Mouse (Mus musculus): ENCODE results near the gene Ctsw. TPM values are rescaled to one million over a fixed set of nuclear protein-coding genes. Genes with fewer than 3 reads are reported as not detected.
A peak's percentile ranks its signal among the peaks of the same experiment; 100 is the strongest.

Gene Ctsw
- polyA plus RNA-seq, 1 experiment from 2014 or later: 42.8 TPM

DNA sequence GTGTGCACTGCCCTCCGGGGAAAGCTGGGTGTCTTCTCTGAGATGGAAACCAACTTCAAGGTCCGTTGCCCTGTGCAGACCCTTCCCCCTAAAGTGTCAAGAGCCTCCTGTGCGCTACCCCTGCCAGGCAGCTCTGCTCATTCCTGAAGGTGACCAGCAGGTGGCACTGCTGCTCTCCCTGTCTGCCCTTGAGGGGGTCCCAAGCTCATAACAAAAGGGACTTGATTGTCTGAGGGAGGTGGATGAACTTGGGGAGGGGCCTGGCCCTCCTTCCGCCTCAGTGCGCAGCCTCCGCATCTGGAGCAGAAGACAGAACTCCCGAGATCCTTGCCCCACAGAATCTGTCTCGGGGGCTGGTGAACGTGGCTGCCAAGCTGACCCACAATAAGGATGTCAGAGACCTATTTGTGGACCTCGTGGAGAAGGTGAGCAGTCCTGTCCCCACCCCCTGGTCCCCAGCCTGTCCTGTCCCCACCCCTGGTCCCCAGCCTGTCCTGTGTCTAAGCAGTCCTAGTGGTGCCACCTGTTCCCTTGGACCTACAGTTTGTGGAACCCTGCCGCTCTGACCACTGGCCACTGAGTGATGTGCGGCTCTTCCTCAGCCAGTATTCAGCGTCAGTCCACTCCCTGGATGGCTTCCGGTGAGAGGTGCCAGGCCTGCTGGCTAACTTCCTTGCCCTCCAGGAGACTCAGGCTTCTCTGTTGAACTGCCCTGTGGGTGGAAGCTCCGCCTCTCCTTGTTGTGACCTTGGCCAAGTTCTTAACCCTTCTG is 4.3 kb downstream of the Ctsw start:
- DNase-seq (ENCODE audit: low spot score): peak; percentile 80

DNA sequence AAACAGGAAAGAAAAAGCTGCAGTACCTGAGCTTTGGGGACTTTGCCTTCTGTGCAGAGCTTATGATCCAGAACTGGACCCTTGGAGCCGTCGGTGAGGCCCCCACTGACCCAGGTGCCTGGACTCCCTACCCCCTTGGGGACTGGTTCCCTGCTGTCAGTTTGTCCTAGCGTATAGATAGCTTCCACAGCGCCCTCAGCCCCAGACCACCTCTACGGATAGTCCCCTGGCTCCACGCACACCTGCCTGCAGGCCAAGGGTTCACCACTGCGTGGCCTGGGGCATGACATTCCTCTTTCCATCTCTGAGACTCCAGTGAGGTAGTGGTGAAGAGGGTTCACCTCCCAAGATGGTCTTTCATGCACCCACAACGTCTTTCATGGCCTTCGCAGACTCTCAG is 5.1 kb downstream of the Ctsw start:
- no peak for DNase-seq (ENCODE audit: low spot score)

DNA sequence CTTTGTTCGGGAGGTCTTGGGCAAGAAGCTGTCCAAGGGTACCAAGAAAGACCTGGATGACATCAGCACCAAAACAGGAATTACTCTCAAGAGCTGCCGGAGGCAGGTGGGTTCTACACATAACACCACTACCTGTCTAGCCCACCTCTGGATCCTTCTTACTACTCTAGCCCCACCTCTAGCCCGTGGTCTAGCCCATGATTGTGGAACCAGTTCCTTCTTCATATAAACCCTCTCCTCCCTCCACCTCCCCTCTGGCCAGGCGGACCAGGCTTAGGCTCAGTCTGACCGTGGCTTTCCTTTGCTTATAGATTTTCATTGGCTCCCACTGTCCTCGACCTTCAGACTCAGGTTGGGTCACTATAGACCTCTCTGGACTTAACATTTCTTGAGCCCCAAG is 6.9 kb downstream of the Ctsw start:
- DNase-seq (ENCODE audit: low spot score): no peak

DNA sequence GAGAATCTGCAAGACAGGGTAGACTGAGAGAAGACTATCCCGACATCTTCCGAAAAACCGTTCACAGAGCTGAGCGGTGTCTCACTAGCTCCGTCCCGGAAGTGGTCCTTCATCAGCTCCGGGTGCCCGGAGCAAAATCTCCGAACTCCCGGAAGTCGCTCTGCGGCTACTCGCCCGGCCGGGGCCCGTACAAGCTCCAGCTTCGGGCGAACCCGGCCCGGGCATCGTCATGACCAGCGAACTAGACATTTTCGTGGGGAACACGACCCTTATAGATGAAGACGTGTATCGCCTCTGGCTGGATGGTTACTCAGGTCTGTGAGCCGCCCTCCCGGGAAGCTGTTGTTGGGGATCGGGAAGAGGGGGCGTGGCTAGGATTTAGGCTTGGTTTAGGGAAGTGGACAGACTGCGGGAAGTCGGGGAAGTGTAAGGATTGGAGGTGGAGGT is 7.8 kb downstream of the Ctsw start, which contains the start of gene Fibp:
Gene Fibp (plus strand): TSS at position 151 of the 447 bp plus-strand sequence.
- DNase-seq (ENCODE audit: low spot score): peak; percentile 87

DNA sequence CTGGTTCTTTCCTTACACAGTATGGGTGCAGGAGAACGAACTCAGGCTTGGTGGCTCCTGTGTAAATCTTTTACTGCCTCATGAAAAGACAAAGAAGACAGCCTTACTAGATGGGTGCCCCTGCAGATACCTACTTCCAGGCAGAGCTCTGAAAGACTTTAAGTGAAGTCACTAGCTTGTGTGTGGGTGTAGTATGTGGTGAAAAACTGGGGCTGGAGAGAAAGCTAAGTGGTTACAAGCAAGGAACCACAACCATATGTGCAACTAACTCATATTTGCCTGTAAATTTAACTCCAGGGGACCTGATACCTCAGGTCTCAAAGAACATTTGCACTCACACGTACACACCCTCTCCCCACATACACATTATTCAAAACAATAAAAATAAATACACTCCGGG is 8.4 kb downstream of the Ctsw start:
- no peak for DNase-seq (ENCODE audit: low spot score)

DNA sequence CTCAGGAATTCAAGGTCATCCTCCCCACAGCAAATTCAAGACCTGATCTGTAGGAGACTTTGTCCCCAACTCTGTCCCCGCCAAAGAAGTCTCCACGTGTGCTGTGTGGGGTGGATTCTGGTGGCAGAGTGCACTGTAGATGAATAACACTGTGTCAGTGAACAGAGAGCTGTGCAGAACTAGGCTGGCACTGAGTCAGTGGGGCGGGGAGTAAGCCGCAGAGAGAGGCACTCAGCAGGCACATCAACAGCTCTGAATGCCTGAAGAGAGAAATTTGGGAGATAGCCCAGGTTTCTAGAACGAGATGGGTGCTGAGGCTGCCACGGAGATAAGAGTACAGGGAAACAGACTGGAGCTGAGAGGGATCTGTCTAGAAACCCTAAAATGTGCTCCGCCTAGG is 9.3 kb downstream of the Ctsw start:
- no peak for DNase-seq (ENCODE audit: low spot score)

DNA sequence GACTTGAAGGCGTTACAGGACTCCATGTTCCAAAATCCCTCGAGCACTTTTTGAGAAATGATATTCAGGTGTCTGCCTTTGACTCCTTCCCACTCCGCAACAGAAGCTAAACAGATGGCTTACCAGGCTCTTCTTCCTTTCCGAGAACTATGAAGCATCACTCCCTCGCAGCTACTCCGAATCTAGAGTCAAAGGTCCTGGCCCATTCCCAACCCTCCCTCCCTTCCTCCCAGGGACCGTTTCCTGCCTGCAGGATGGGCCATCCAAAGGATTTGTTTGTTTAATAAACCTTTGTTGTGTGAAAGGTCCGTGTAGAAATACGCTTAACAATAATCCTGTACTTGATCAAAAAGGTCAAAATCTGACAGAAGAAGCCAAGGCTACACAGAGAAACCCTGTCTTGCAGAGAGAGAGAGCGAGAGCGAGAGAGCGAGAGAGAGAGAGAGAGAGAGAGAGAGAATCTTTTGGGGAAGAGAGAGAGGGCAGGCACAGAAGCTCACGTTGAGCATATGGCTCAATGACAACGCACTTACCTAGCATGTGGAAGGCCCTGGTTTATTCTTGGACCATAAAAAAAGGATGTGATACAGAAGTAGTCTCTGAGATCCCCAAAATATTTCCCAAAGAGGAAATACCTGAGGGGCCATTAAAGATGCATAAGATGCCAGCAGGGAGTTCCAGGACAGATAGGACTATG is 10.4 kb downstream of the Ctsw start, which contains the start of gene Ccdc85b:
Gene Ccdc85b (minus strand): TSS at position 149 of the 697 bp plus-strand sequence.
- no peak for DNase-seq (ENCODE audit: low spot score)

DNA sequence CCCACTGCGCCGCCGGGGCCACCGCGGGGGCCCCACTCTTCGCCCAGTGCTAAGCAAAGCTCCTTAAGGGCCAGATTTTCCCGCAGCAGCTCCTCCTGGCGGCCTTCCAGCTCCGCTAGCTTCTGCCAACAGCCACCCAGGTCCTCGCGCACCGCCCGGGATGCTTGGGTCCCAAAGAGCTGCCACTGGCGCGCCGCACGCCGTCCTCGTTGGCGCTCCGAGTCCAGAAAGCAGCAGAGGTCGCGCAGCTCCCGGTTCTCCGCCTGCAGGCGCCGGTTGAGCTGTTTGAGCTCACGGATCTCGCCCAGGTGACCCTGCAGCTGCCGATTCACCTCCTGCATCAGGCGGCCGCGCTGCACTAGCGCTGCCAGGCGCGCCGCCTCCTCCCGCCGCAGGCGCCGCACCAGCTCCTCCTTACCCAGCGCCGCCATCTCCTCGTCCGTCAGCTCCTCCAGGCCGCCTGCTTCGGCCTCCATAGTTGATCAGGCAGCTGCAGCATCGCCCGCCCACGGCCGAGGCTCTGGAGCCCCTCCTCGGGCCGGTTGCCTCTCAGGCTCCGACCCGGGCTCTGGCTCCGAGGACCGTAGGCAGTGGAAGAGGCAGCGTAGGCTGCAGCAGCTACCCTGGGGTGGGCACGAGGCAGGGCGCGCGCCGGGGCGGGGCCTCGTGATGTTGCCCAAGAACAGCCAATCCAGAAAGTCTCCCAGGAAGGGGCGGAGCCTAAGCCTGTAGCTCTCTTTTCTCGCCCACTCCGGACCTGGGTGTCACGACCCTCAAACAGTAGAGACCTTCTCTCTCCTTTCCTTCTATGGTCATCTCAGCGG is 11.2 kb downstream of the Ctsw start:
- peak; percentile 94 for DNase-seq (ENCODE audit: low spot score)

DNA sequence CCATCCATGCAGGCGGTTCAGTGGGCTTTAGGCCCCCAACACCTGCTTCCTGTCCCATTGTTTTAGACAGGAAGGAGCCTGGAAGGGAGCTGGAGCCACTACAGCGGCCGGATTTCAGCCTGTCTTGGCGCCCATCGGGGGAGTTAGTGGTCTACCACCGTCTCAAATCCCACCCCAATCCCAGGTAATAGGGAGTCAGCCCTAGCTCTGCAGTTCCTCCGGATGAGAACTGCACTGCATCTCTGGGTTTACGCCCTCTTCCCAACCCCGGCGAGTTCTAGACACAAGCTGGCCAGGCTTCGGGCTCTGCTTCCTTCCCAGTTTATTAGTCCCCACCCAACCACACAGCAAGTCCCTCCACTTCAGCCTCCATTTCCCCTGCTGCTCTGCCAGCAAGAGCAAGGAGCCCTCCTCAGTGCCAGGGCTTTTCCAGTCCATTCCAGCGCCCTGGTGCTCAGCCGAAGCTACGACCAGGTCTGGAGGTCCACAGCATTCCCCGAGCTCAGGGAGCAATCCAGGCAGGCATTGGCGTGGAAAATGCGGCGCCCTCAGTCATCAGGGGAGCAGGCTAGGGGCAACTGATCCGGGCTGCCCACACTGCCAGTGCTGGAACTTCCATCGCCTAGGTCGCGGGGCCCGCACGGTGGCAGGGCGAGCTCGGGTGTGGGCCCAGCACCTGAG is 11.9 kb downstream of the Ctsw start:
- DNase-seq (ENCODE audit: low spot score): no peak

DNA sequence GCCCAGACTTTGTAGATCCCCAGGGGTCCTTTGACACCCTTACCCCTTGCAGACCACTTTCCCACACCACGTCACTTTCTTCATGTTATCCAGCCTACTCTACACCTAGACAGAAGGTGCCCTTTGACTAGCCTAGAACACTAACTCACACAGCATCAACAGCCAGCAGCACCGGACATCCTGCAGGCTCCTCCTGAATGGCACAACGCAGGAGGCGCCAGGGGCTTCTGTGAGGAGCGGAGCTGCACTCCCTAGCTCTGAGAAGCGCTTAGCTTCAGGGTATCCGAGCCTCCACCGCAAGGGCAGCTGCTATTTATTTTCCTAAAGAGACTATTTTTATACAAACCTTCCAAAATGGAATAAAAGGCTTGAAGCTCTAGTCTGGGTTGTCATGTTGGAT is 12.7 kb downstream of the Ctsw start:
- no peak for DNase-seq (ENCODE audit: low spot score)

DNA sequence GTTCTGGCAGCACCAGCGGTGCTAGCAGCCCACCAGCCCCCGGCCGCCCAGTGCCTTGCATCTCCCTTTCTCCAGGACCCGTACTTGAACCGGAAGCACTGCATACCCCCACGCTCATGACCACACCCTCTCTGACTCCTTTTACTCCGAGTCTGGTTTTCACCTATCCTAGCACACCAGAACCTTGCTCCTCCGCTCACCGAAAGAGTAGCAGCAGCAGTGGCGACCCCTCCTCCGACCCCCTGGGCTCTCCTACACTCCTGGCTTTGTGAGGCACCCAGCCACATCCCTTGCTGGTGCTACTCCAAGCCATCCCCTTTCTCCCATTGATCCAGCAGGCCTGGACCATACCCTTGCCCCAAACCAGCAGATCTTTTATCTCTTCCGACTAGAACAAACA is 13.3 kb downstream of the Ctsw start:
- DNase-seq (ENCODE audit: low spot score): no peak

DNA sequence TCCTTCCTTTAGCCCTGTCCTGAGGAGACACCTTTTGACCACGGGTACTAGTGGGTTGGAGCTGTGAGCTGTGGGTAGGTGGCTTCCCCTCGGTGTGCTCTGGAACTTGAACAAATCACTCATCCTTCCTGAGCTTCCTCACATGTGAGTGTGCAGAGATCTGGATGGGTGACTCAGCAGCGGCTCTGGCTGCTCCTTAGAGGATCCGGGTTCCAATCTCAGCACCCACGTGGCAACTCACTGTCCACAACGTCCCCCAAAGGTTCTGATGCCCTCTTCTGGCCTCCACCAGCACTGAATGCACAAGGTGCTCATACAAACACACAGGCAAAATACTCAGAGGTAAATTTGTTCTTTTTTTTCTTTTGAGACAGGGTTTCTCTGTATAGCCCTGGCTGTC is 16.5 kb downstream of the Ctsw start:
- no peak for DNase-seq (ENCODE audit: low spot score)

DNA sequence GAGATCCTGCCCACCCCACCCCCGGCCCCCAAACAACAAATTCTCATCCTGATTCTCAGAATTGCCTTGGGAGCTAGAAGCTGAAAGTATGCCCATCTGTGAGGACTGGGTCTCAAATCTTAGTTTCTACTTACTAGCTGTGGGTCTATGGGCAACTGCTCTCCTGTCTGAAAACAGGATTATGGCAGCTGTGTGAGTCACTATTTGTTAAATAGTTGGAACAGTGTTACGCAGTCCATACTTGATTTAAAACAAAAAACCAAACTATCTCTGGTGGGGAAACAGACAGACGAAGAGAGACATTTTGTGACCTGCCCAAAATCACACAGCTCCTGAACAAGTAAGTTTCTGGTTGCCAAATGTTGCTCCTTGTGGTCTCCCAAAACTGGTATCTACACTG is 18.6 kb downstream of the Ctsw start:
- no peak for DNase-seq (ENCODE audit: low spot score)

DNA sequence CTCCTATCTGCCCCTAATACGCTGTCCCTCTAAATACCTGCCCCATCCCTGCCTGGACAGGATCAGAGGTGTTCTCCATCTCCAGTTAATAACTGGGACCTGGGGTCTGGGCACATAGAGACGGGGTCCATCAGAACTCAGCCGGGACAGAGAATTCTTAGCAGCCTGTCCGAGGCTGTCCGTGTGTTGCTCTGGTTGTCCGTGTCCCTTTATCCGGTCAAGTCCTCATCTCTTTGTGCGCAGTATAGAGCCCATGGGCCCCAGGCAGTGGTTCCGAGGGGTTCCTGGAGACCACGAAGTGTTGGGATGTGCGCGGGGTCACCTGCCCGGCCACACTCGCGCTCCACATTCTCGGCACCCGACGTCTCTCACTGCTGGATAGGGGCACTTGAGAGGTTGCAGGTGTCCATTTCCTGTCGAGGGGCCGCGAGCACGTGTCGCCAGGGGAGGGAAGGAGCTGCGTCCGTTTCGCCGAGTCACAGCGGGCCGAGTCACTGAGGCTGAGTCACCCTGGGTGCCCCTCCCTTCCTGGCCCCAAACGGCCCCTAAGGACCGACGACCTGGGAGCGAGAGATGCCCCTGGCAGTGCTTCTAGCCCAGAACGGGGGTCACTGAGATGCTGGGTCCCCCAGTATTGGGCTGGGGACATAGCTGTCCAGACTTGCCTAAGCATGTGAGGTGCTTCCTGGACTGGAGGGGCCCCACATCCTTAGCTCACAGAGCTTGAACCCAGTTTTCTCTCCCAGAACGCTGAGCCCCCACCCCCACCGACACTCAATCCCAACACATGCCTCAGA is 19.8 kb downstream of the Ctsw start:
- peak; percentile 52 for DNase-seq (ENCODE audit: low spot score)

DNA sequence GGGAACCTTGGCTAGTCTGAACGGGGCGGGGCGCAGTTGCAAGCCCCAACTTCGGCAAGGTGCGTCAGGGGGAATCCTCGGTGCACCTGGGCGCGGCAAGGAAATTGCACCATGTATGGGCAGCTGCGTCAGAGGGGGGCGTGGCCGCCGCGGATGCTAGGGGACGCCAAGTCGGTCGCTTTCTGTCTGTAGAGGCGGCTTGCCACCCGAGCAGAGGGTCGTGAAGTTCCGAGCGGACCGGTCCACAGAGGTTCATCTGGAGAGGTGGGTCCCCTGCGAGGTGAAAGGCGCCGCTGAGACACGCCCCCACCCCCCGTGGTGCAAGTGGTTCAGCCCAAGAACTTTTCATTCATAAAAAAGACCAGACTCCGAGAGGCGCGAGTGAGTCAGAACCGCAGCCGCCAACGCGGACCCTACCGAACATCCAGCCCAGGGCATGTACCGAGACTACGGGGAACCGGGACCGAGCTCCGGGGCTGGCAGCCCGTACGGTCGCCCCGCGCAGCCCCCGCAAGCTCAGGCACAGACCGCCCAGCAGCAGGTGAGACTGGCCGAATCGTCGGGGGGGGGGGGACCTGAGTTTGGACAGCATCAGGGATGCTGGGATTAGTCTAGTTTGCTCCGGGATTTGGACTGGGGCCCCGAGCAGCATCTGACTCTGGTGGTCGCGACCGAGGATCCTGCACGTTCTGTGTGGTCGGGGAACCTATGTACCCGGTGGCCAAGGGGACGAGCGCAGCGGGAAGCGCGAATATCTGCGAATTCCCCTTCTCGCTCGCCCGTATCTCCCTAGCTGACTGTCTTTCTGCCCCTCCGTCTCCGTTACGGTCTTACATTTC is 20.6 kb downstream of the Ctsw start, which contains the start of gene Fosl1:
Gene Fosl1 (plus strand): TSS at position 33 of the 839 bp plus-strand sequence.
- peak; percentile 76 for DNase-seq (ENCODE audit: low spot score)

DNA sequence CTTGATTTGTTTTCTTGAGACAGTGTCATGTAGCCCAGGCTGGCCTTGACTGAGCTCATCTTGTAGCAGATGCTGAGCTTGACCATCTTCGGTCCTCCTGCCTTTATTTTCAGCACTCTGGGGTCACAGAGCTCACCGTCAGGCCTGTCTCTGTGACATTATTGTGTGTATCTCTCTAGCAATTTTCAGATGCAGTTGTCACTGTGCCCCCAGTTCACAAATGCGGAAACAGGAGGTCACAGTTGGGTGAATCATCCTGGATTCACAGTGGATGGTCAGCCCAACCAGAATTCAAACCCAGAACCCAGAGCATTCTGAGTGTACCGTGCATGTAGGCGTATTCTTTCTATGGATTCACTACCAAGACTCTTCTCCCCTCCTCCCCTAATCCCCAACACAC is 22.6 kb downstream of the Ctsw start:
- no peak for DNase-seq (ENCODE audit: low spot score)

DNA sequence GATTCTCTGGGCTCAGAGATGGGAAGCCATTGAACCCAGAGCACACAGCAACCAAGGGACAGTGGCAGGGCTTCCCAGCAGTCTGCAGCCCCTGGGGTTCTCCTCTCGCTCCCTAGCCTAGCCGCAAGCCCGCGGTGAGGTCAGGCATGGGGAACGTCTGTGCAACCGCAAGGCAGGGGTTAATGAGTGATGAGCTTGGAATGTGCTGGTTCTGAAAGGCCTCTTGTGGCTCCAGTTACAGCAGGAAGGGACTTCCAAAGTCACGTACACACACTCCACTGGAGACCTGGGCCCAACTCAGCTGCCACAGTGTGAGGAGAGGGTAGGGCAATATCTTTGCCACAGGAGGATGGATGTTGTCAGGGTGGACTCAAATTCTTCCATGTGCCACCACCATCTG is 23.4 kb downstream of the Ctsw start:
- no peak for DNase-seq (ENCODE audit: low spot score)

DNA sequence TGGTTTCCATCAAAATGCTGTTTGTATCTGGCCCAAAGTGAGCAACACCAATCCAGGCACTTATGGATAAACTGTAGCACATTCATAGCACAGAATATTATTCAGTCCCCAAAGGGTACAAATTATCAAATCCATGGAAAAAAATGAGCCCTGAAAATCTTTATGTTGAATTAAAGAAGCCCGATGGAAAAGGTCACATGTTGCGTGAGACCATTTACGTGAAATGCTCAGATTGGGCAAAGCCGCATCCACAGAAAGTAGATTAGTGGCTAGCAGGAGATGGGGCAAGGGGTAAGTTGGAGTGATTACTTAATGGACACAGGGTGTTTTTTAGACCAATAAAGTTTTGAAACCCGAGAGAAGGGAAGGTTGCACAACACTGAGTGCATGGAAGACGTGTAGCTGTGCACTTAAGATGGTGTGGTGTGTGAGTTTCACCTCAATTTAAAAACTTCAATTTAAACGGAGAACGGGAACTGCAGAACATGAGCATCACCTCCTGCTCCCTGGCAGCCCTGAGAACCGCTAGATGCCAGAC is 23.9 kb downstream of the Ctsw start:
- DNase-seq (ENCODE audit: low spot score): no peak

DNA sequence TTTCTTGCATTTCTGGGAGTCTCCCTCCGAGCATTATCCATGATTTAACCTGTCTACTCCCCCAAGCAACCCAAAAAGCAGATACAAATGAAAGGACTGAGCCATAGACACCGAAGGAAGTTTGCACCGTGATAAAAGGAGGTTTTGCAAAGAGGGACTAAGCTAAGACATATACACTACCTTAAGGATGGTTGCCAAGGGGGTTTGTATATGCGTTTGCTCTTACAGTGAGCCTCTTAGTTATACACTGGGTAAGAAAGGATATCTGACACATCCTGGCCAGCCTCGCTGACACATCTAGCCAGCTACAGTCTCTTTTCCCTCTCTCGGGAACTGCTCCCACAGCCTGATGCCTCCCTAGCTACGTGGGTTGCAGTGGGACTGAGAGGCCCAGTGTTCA is 34.4 kb downstream of the Ctsw start:
- DNase-seq (ENCODE audit: low spot score): no peak
